Mouse (Mus musculus) limb, embryonic 12.5 days (tissue): ENCODE results near the gene Chrne. TPM values are rescaled to one million over a fixed set of nuclear protein-coding genes. Genes with fewer than 3 reads are reported as not detected.

ENCODE experiments used
- ATAC-seq: fragments of 200-750 bp; cut with Nextera tagmentation; 2 replicates; pipeline ENCODE4 v1.8.0; 2017; ENCODE audit warnings: low read depth, moderate TSS enrichment; ENCODE audit not compliant: insufficient number of reproducible peaks, insufficient read depth, low FRiP score, low TSS enrichment
- H3K27ac ChIP-seq: fragments of 300-500 bp; sonication (generic); 2 replicates; pipeline ENCODE4 v1.5.1; 2016; ENCODE audit warnings: mild to moderate bottlenecking, moderate library complexity
- H3K27me3 ChIP-seq: fragments of 300-500 bp; sonication (generic); 2 replicates; pipeline ENCODE4 v1.6.1; 2016; ENCODE audit warnings: mild to moderate bottlenecking, moderate library complexity
- H3K36me3 ChIP-seq: fragments of 300-500 bp; sonication (generic); 2 replicates; pipeline ENCODE4 v1.6.1; 2016; ENCODE audit warnings: mild to moderate bottlenecking, moderate library complexity
- H3K4me1 ChIP-seq: fragments of 300-500 bp; sonication (generic); replicated peaks from 2 replicates; pipeline ENCODE4 v1.6.1; 2016
- H3K4me2 ChIP-seq: fragments of 300-500 bp; sonication (generic); 2 replicates; pipeline ENCODE4 v1.6.1; 2016; ENCODE audit warnings: mild to moderate bottlenecking, moderate library complexity
- H3K4me3 ChIP-seq: fragments of 300-500 bp; sonication (generic); replicated peaks from 2 replicates; pipeline ENCODE4 v1.5.1; 2016; ENCODE audit warnings: mild to moderate bottlenecking
- H3K9ac ChIP-seq: fragments of 300-500 bp; sonication (generic); replicated peaks from 2 replicates; pipeline ENCODE4 v1.6.1; 2016; ENCODE audit warnings: mild to moderate bottlenecking, moderate library complexity
- H3K9me3 ChIP-seq: fragments of 300-500 bp; sonication (generic); 2 replicates; pipeline ENCODE4 v1.6.1; 2016; ENCODE audit warnings: mild to moderate bottlenecking, moderate library complexity
- WGBS: fragments of 180-500 bp; shearing (Covaris S2); methylation state at CpG from one replicate; pipeline ENCODE4 v1.1.7; 2016; 5-methylcytosine and 5-hydroxymethylcytosine counted together
- polyA plus RNA-seq: library from polyadenylated mRNA; unstranded; fragments of >200 nt; fragmentation: Nextera tagmentation; extraction: Ambion mirVana; gene quantifications from 2 replicates; pipeline ENCODE4 v1.2.1, GENCODE M21; 2016

The Chrne gene
- polyA plus RNA-seq, 1 experiment from 2014 or later, result not detected

DNA sequence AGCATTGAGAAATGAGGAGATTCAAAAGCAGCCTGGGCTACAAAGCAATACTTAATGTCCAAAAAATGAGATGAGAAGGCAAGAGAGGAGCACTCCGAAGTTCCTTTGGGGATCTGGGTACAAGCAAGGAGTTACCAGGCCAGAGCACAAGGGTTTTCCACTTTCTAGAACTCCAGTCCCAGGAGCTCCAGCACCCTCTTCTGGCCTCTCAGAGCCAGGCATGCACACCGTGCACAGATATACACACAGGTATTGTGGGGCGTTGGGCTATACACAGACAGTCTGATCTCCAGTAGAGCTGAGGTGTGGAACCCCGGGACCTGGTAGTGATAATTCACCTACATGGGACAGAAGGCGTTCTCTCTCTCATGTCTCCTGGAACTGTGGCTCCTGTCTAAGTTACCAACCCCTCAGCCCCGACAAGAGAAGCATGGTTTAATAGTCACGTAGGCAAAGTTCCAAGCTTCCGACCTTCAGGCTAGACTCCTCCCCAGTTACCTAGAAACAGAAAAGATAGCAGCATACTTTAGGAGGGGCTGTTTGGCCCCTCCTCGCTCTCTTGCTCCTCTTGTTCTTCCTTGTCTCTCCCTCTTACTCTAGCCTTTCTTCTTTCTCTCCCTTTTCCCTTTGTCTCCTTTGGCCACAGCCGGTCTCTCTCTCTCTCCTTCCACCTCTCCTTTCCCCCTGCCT, 4.2 kb upstream of the Chrne start:
- no peak overlapping the region for H3K27ac ChIP-seq
- no peak for ATAC-seq
- WGBS, result 80% methylated on average over 10 of the region's 10 CpGs

GRCm38 (mm10) chr11:70621972-70622814, 3.2 kb upstream of the Chrne start:
- no peaks in the 10 kb centered on the region for H3K4me1 ChIP-seq
- H3K9me3 ChIP-seq, result no peaks in the 10 kb centered on the region
- no peak overlapping the region for H3K4me2 ChIP-seq
- ATAC-seq, result no peak
- 44% methylated on average over 7 of the region's 7 CpGs for WGBS
- no peak overlapping the region for H3K9ac ChIP-seq
- no peak overlapping the region for H3K27ac ChIP-seq
- no peaks in the 10 kb centered on the region for H3K36me3 ChIP-seq
- 0 out of 2 replicates have a peak, but pooled peaks cover under 1% of the 10 kb centered on the region for H3K27me3 ChIP-seq
- no peak overlapping the region for H3K4me3 ChIP-seq

More for the DNA sequence above, 4.2 kb upstream of the Chrne start:
- no peak overlapping the region for H3K4me2 ChIP-seq
- H3K9ac ChIP-seq, result no peak overlapping the region
- H3K9me3 ChIP-seq, result no peaks in the 10 kb centered on the region
- no peaks in the 10 kb centered on the region for H3K36me3 ChIP-seq
- no peak overlapping the region for H3K4me3 ChIP-seq
- H3K27me3 ChIP-seq, result no peaks in the 10 kb centered on the region
- H3K4me1 ChIP-seq, result no peaks in the 10 kb centered on the region

GRCm38 (mm10) chr11:70615516-70616093, 3.4 kb downstream of the Chrne start, which contains the start of gene 4930544D05Rik:
Gene 4930544D05Rik (plus strand): TSS chr11:70615848.
- Histone ChIP-seq H3K27me3 (peaks cover 18% of the 10 kb centered on the region), H3K4me2 (peak within 1 kb of the TSS; percentile 75), H3K27ac (0 out of 2 replicates have a peak within 1 kb of the TSS, but pooled peaks have one; percentile 53), H3K4me1 (peaks cover 15% of the 10 kb centered on the region), H3K9ac (peak within 1 kb of the TSS; percentile 47), H3K4me3 (peak within 1 kb of the TSS; percentile 38), H3K9me3 (no peaks in the 10 kb centered on the region), H3K36me3 (peaks cover 33% of the 10 kb centered on the region)
- ATAC-seq, result no peak
- 15% methylated on average over 21 of the region's 21 CpGs for WGBS

DNA sequence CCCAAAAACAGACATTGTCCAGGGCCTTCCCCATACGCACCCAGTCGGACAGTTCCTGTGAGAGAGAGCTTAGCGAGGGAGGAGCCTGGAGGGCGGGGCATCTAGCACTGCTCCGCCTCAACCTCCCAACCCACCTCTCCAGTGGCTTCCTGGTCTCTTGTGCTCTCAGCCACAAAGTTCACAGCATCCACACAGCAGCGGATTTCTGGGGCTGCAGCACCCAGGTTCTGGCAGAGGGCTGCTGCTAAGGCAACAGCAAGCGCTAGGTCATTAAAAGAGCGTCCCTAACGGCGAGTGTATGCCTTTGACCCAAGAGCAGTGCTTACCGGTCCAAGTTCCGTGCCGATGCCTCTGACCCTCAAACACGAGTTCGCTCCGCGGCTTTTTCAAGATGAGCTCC, 3.9 kb downstream of the Chrne start:
- Histone ChIP-seq H3K27ac (0 out of 2 replicates have a peak overlapping the region, but pooled peaks have one; percentile 53), H3K36me3 (peaks cover 38% of the 10 kb centered on the region), H3K9me3 (no peaks in the 10 kb centered on the region), H3K4me3 (peak overlapping the region; percentile 38), H3K4me1 (peaks cover 15% of the 10 kb centered on the region), H3K4me2 (peak overlapping the region; percentile 75), H3K9ac (peak overlapping the region; percentile 47), H3K27me3 (peaks cover 18% of the 10 kb centered on the region)
- ATAC-seq, result peak; percentile 75
- under 1% methylated on average over 17 of the region's 17 CpGs for WGBS

DNA sequence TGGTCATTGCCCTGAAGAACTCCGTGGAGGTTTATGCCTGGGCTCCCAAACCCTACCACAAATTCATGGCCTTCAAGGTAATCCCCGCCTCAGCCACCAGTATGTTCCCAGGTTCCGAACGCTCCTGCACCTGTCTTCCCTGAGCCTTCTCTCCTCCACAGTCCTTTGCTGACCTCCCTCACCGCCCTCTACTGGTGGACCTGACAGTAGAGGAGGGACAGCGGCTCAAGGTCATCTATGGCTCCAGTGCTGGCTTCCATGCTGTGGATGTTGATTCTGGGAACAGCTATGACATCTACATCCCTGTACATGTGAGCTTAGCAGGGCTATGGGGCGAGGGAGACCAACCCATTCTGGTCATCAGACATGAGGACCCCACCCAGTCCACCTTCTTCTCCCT, 6.5 kb downstream of the Chrne start:
- Histone ChIP-seq H3K36me3 (peaks cover 64% of the 10 kb centered on the region), H3K4me1 (peaks cover 15% of the 10 kb centered on the region), H3K4me3 (no peak overlapping the region), H3K9ac (no peak overlapping the region), H3K27ac (no peak overlapping the region), H3K4me2 (no peak overlapping the region), H3K27me3 (peaks cover 18% of the 10 kb centered on the region), H3K9me3 (no peaks in the 10 kb centered on the region)
- 77% methylated on average over 7 of the region's 7 CpGs for WGBS
- no peak for ATAC-seq

GRCm38 (mm10) chr11:70610752-70611151, 8.3 kb downstream of the Chrne start:
- H3K27me3 ChIP-seq, result peaks cover 3% of the 10 kb centered on the region
- no peak for ATAC-seq
- no peak overlapping the region for H3K9ac ChIP-seq
- no peaks in the 10 kb centered on the region for H3K9me3 ChIP-seq
- peaks cover 82% of the 10 kb centered on the region for H3K36me3 ChIP-seq
- peaks cover 15% of the 10 kb centered on the region for H3K4me1 ChIP-seq
- H3K4me2 ChIP-seq, result no peak overlapping the region
- WGBS, result 84% methylated on average over 4 of the region's 4 CpGs
- no peak overlapping the region for H3K4me3 ChIP-seq
- no peak overlapping the region for H3K27ac ChIP-seq

GRCm38 (mm10) chr11:70608381-70609066, 10.5 kb downstream of the Chrne start:
- Histone ChIP-seq H3K4me1 (no peaks in the 10 kb centered on the region), H3K4me3 (no peak overlapping the region), H3K9ac (no peak overlapping the region), H3K27me3 (no peaks in the 10 kb centered on the region), H3K27ac (no peak overlapping the region), H3K4me2 (no peak overlapping the region), H3K9me3 (no peaks in the 10 kb centered on the region), H3K36me3 (peaks cover 100% of the 10 kb centered on the region)
- ATAC-seq, result no peak
- 92% methylated on average over 26 of the region's 26 CpGs for WGBS

- H3K9me3 ChIP-seq, result no peaks in the 10 kb centered on the region
- H3K4me3 ChIP-seq, result no peak overlapping the region
- ATAC-seq, result no peak
- no peak overlapping the region for H3K27ac ChIP-seq
- no peaks in the 10 kb centered on the region for H3K27me3 ChIP-seq
- peaks cover 100% of the 10 kb centered on the region for H3K36me3 ChIP-seq
- no peaks in the 10 kb centered on the region for H3K4me1 ChIP-seq
- H3K9ac ChIP-seq, result no peak overlapping the region
- 92% methylated on average over 9 of the region's 9 CpGs for WGBS
- no peak overlapping the region for H3K4me2 ChIP-seq
These were observed 11.4 kb downstream of the Chrne start for GRCm38 (mm10) chr11:70607611-70608010.

DNA sequence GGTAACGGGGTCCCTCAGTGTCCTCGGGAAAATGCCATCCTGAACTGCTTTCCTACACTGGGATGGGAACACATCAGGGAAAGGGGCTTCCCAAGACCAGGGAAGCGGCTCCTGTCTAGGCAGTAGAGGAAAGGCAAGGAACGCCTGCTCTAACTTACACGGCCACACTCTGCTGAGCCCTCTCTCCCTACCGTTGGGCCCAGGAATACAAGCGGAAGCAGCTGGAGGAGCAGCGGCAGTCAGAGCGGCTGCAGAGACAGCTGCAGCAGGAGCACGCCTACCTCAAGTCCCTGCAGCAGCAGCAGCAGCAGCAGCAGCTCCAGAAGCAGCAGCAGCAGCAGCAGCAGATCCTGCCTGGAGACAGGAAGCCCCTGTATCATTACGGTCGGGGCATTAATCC, 12.3 kb downstream of the Chrne start:
- Histone ChIP-seq H3K4me2 (no peak overlapping the region), H3K9me3 (no peaks in the 10 kb centered on the region), H3K4me3 (no peak overlapping the region), H3K27ac (no peak overlapping the region), H3K27me3 (no peaks in the 10 kb centered on the region), H3K4me1 (no peaks in the 10 kb centered on the region), H3K9ac (0 out of 2 replicates have a peak overlapping the region, but pooled peaks have one; percentile 23), H3K36me3 (peaks cover 100% of the 10 kb centered on the region)
- ATAC-seq, result no peak
- WGBS, result 71% methylated on average over 12 of the region's 12 CpGs

GRCm38 (mm10) chr11:70605024-70605566, 13.9 kb downstream of the Chrne start:
- no peak overlapping the region for H3K4me3 ChIP-seq
- H3K27me3 ChIP-seq, result no peaks in the 10 kb centered on the region
- WGBS, result 62% methylated on average over 14 of the region's 14 CpGs
- peaks cover 95% of the 10 kb centered on the region for H3K36me3 ChIP-seq
- no peak overlapping the region for H3K9ac ChIP-seq
- H3K27ac ChIP-seq, result no peak overlapping the region
- H3K9me3 ChIP-seq, result no peaks in the 10 kb centered on the region
- no peaks in the 10 kb centered on the region for H3K4me1 ChIP-seq
- no peak for ATAC-seq
- H3K4me2 ChIP-seq, result no peak overlapping the region
